Mouse (Mus musculus) testis, adult 2 months (tissue): ENCODE data around the gene Dusp18. TPM values are rescaled to one million over a fixed set of nuclear protein-coding genes. Genes with fewer than 3 reads are reported as not detected.

Experiments used
- H3K27ac ChIP-seq: fragments of 200-500 bp; 2 replicates; pipeline ENCODE4 v1.5.1; 2012; ENCODE audit warnings: low read depth, low read length; ENCODE audit not compliant: control insufficient read depth, insufficient read depth
- H3K27me3 ChIP-seq: fragments of 200-500 bp; 2 replicates; pipeline ENCODE4 v1.6.1; 2012; ENCODE audit warnings: mild to moderate bottlenecking, low read length, moderate library complexity; ENCODE audit not compliant: control insufficient read depth, insufficient read depth
- H3K36me3 ChIP-seq: fragments of 200-500 bp; 2 replicates; pipeline ENCODE4 v1.6.1; 2012; ENCODE audit warnings: mild to moderate bottlenecking, low read length; ENCODE audit not compliant: control insufficient read depth, insufficient read depth
- H3K4me1 ChIP-seq: fragments of 200-500 bp; 2 replicates; pipeline ENCODE4 v1.6.1; 2012; ENCODE audit warnings: low read length; ENCODE audit not compliant: control insufficient read depth, insufficient read depth
- H3K4me3 ChIP-seq: fragments of 200-500 bp; 2 replicates; pipeline ENCODE4 v1.5.1; 2012; ENCODE audit warnings: low read depth, mild to moderate bottlenecking, low read length, moderate library complexity, mixed read lengths; ENCODE audit not compliant: control insufficient read depth
- CTCF ChIP-seq: fragments of 200-500 bp; IDR thresholded peaks from 2 replicates; pipeline ENCODE4 v1.5.1; 2012; ENCODE audit warnings: low read depth, mild to moderate bottlenecking, inconsistent platforms, low read length, moderate library complexity; ENCODE audit not compliant: control insufficient read depth, insufficient read depth, insufficient replicate concordance
- POLR2A ChIP-seq: fragments of 200-500 bp; IDR thresholded peaks from 2 replicates; pipeline ENCODE4 v1.6.1; 2012; ENCODE audit warnings: low read depth, mild to moderate bottlenecking, inconsistent platforms, low read length, moderate library complexity; ENCODE audit not compliant: control insufficient read depth
- polyA plus RNA-seq: library from polyadenylated mRNA; depleted of rRNA; stranded (reverse); fragments of >200 nt; gene quantifications from 2 replicates; pipeline ENCODE4 v1.2.3, GENCODE M21; 2012; rRNA removed

The Dusp18 gene
- 28.1 and 30.4 TPM in 2 replicates for polyA plus RNA-seq

DNA sequence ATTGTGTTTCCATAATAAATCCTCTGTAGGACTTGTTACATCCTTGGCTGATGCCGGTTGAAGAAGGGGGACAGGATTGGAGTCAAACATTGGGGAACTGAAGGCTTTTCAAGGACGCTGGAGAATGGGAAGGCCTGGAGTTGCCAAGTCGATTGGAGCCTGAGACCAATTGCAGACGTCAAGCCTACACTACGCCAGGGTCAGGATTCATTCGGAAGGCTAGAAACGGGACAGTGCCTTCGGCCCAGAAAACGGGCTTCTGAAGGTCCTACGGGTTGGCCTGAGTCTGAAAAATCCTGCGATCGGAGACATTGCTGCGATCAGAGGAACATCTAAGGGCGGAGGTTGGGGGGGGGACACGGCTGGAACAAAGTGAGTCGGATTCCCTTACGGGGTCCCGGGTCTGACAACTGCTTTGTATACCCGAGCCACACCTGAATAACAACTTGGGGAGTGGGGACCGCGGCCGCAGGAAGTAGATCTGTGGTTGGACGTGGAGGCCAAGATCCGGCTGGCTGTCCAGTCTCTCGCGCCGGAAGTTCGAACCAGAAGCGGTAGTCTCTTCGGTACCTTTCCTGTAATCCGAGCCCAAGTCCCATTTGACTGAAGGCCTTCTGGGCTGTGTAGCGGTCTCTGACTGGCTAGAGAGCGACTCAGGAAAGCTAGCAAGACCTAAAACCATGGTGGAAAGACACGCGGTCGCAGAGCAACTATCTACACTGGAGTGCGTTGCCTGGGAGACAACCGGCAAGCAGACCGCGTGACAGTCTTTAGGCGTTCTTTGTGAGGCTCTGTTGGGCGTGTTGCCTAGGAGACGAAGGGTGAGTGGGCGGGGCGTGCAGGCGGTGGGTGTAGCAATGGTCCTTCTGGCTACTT is at the start of gene Dusp18, which contains the start of gene 4921536K21Rik:
TSS of gene Dusp18 (plus strand) at position 835 of the 876 bp plus-strand sequence.
TSS of gene 4921536K21Rik (minus strand) at position 693 of the 876 bp plus-strand sequence.
- Histone ChIP-seq H3K4me3 (peak within 1 kb of the TSS; percentile 76), H3K27me3 (no peaks in the 10 kb centered on the region), H3K27ac (peak within 1 kb of the TSS; percentile 74), H3K36me3 (no peaks in the 10 kb centered on the region; the same call in 1 of the 2 replicates), H3K4me1 (no peaks in the 10 kb centered on the region; the same call in 1 of the 2 replicates)
- peak; percentile 98 for TF ChIP-seq POLR2A
- no peak for TF ChIP-seq CTCF

DNA sequence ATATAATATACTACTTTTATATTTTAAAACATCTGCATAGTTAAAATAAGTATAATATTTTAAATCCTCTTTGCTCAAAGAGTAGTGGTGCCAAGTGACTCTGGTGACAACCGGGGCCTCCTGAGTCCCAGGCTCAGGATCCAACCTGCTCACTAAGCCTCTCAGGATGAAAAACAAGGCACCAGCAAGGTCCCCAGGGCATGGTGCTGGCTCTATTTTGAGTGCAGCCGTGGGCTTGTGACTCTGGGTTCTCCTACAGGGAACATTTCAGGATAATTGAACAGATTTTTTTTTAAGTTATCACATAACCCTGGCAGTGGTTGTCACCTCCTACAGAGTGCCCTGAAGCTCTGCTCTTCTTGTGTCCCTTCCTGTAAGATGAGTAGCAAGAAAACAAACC is 48.7 kb upstream of the Dusp18 start:
- Histone ChIP-seq H3K4me3 (no peak overlapping the region), H3K27me3 (no peaks in the 10 kb centered on the region), H3K27ac (no peak overlapping the region), H3K4me1 (peaks cover 10% of the 10 kb centered on the region), H3K36me3 (no peaks in the 10 kb centered on the region)
- TF ChIP-seq CTCF: no peak
- TF ChIP-seq POLR2A: no peak

DNA sequence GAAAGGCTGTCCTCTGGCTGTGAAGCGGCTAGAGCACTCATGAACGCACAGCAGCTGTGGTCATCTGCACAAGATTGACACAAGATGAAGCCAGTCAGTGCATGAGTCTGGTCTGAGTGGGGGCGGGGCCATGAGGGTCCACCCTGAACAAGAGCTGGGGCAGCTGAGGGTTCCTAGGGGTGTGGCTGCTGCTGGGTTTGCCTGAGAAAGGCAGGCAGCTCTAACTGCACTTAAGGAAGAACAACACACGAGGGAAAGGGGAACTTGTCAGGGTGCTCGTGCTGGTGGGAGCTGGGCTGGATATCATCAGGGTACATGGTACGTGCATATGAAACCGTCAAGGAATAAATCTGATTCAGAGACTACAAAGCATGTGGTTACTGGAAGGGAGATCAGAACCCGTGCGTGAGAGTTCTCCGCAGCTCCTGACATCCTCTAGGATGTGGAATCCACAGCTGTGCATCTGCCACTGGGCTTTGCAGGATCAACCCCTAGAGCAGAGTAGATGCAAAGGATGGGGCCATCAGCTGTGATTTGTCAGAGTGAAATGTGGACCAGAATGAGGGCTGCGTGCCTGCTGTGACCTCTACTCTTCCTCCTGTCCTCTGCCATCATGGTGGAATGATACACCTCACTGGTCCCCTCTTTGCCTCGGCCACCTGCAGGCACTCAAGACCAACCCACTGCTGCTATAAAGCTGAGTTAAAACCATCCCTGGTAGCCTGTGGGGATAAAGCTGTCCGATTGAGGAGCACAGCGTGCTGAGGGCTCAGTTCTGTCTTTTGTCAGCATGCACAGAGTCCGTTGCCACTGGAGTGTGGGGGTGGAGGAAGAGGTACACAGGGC is 45.3 kb upstream of the Dusp18 start:
- no peaks in the 10 kb centered on the region for H3K36me3 ChIP-seq
- no peak overlapping the region for H3K4me3 ChIP-seq
- H3K27ac ChIP-seq: no peak overlapping the region
- H3K27me3 ChIP-seq: no peaks in the 10 kb centered on the region
- TF ChIP-seq POLR2A (no peak), CTCF (no peak)
- peaks cover 10% of the 10 kb centered on the region for H3K4me1 ChIP-seq

DNA sequence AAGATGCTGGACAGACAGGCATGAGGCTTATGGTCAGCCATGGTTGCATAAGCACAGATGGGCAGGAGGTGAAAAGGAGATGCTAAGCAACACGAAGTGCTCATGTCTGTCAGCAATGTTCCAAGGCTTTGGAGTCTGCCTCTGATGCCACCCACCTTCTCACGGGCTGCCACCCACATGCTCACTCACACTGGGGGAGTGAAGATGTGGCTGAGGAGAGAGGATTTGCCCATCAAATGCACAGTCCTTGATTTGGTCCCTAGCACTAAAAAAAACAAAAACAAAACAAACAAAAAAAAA is 44.8 kb upstream of the Dusp18 start:
- peaks cover 10% of the 10 kb centered on the region for H3K4me1 ChIP-seq
- H3K27me3 ChIP-seq: no peaks in the 10 kb centered on the region
- TF ChIP-seq POLR2A: no peak
- TF ChIP-seq CTCF: no peak
- no peak overlapping the region for H3K4me3 ChIP-seq
- H3K27ac ChIP-seq: no peak overlapping the region
- no peaks in the 10 kb centered on the region for H3K36me3 ChIP-seq

DNA sequence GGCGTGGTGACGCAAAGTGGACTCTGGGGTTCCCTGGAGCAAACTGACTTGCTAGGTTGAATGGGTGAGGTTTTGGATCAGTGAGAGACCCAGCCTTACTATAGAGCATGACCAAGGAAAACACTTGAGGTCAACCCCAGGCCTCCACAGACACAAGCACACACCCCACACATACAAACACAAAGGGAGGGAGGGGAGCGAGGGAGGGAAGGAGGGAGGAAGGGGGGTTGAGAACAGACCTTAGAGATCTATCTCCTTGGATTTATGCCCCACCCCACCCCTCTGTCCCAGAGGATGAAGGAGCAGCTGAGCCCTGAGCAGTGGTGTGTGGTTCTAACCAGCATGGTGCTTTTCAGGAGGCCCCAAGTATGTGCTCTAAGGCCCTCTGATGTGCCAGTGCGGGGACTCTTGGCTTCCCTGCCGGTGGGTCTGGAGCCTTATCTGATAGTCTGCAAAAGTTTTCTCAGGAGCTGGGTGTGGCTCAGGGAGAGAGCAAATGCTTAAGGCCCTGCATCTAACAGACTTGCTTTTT is 44.2 kb upstream of the Dusp18 start:
- H3K4me1 ChIP-seq: peaks cover 10% of the 10 kb centered on the region
- H3K36me3 ChIP-seq: no peaks in the 10 kb centered on the region
- no peak overlapping the region for H3K4me3 ChIP-seq
- H3K27me3 ChIP-seq: no peaks in the 10 kb centered on the region
- TF ChIP-seq POLR2A (no peak), CTCF (no peak)
- H3K27ac ChIP-seq: no peak overlapping the region

DNA sequence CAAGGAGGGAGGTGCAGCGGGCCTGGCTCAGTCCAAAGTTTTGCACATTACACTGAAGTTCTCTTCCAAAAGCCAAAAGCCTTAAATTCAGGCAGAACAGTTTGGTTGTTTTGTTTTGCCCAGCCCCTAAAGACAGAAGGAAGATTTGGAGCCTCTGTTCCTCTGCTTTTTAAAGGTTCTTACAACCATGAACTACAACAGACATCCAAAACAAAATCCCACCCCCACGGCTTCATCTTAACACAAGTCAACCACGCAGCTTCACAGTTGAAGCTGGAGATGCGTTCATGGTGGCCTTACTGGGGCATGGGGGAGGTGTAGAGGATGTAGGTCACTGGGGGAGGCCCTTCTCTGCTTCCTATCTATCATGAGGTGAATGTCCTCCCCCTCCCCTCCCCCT is 43.2 kb upstream of the Dusp18 start:
- Histone ChIP-seq H3K36me3 (no peaks in the 10 kb centered on the region), H3K27me3 (no peaks in the 10 kb centered on the region), H3K27ac (no peak overlapping the region), H3K4me3 (no peak overlapping the region), H3K4me1 (peaks cover 10% of the 10 kb centered on the region)
- TF ChIP-seq CTCF: no peak
- TF ChIP-seq POLR2A: no peak

DNA sequence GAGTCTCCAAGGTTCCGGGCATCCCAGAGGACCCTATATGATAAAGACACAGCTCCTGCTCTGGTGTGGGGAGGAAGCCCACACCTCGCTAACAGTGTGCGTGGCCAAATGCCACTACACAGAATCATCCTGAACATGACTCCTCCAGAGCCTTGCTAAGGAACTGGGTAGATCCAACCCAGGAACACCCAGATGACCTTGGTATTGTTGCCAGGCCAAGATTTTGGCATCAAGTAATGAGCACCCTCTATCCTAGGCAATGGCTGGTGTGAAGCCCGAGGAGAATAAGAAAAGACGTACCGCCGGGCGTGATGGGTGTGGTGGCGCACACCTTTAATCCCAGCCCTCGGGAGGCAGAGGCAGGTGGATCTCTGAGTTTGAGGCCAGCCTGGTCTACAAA is 42.0 kb upstream of the Dusp18 start:
- Histone ChIP-seq H3K36me3 (no peaks in the 10 kb centered on the region), H3K4me3 (no peak overlapping the region), H3K27ac (no peak overlapping the region), H3K27me3 (no peaks in the 10 kb centered on the region), H3K4me1 (peaks cover 3% of the 10 kb centered on the region)
- TF ChIP-seq CTCF (no peak), POLR2A (no peak)
